Mouse (Mus musculus): ENCODE results near the gene Pon2. TPM values are rescaled to one million over a fixed set of nuclear protein-coding genes. Genes with fewer than 3 reads are reported as not detected.

Gene Pon2
- total RNA-seq, 1 experiment, result 12.7 TPM

DNA sequence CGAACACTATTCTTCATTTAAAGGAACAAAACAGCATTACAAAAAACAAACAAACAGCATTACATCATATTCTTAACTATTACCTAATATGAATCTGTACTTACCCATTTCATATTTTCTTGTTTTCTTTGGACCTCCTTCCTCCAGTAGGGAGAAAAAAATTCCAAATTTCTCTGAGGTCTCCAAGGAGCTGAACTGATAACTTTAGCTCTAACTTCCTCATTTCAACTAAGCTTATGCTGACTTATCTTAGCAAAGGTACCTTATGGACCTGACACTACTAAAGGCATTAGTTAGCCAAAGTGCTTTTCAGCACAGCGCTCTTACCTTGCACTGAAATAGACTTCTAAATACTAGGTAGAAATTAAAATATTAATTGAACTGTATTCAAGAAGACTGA is 43.4 kb downstream of the Pon2 start:
- no peak for TF ChIP-seq HCFC1 (IDR thresholded peaks at IDR 0.05; ENCODE audit: borderline replicate concordance, insufficient read depth, low read length)
- TF ChIP-seq ZNF384 (IDR thresholded peaks at IDR 0.05; ENCODE audit: low read depth, low read length), result no peak

DNA sequence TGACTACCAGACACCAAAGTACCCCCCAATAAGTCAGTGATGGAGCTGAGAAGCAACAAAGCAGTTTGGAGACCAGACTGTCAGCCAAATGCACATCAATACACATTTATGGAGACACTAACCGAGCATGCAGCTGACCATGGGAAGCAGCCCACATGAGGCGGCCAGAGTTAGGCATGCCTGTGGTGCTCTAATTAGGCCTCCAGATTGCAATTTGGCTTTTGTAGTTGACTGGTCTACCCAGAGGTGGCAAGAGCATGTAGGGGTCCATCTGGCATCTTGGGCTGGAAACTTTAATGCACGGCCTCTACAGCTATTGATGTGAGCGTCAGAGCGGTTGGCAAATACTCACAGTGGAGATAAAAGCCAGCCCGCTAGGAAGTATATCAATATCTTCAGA is 52.3 kb downstream of the Pon2 start:
- Histone ChIP-seq H3K4me3 (ENCODE audit: insufficient read depth in 1 of 2, low read depth in 1 of 2, low read length in 2 of 2, poor library complexity in 1 of 2, severe bottlenecking in 1 of 2) (no peak overlapping the region), H3K9me3 (ENCODE audit: control insufficient read depth, insufficient read depth, low read depth, low read length) (no peaks in the 10 kb centered on the region), H3K27ac (ENCODE audit: insufficient read depth, low read depth, low read length, poor library complexity, severe bottlenecking) (no peak overlapping the region), H3K9ac (ENCODE audit: insufficient read depth, low read depth, low read length, poor library complexity, severe bottlenecking) (no peak overlapping the region), H3K4me1 (ENCODE audit: control insufficient read depth in 2 of 2, insufficient read depth in 2 of 2, low read length in 2 of 2, poor library complexity in 1 of 2) (no peaks in the 10 kb centered on the region), H3K36me3 (ENCODE audit: control insufficient read depth, insufficient read depth, low read length, poor library complexity, severe bottlenecking) (no peaks in the 10 kb centered on the region)
- in situ Hi-C loops (cut with MboI; ENCODE audit: low sequenced_read_pairs in 2 of 2, unreplicated experiment in 2 of 2), result no loop called here
- no peak for TF ChIP-seq CHD2 (IDR thresholded peaks at IDR 0.05; ENCODE audit: low read depth, low read length)
- no peak for TF ChIP-seq MAFK (IDR thresholded peaks at IDR 0.05; ENCODE audit: insufficient read depth, low read depth, low read length)
- no peak for TF ChIP-seq ZNF384 (IDR thresholded peaks at IDR 0.05; ENCODE audit: low read depth, low read length)
- no peak for TF ChIP-seq HCFC1 (IDR thresholded peaks at IDR 0.05; ENCODE audit: borderline replicate concordance, insufficient read depth, low read length)
- TF ChIP-seq ZC3H11A (IDR thresholded peaks at IDR 0.05; ENCODE audit: borderline replicate concordance, low read depth, low read length), result no peak
- no peak for DNase-seq (ENCODE audit: low read depth, low spot score)

More for the DNA sequence above, 43.4 kb downstream of the Pon2 start:
- no peak for DNase-seq (ENCODE audit: low read depth, low spot score)
- H3K4me1 ChIP-seq (ENCODE audit: control insufficient read depth in 2 of 2, insufficient read depth in 2 of 2, low read length in 2 of 2, poor library complexity in 1 of 2), result peaks cover 2 to 4% of the 10 kb centered on the region in 2 experiments; a peak in 1 of 4 replicates
- in situ Hi-C loops (cut with MboI; ENCODE audit: low sequenced_read_pairs in 2 of 2, unreplicated experiment in 2 of 2), result no loop called here
- H3K9ac ChIP-seq (ENCODE audit: insufficient read depth, low read depth, low read length, poor library complexity, severe bottlenecking), result no peak overlapping the region
- no peak overlapping the region for H3K4me3 ChIP-seq (ENCODE audit: insufficient read depth in 1 of 2, low read depth in 1 of 2, low read length in 2 of 2, poor library complexity in 1 of 2, severe bottlenecking in 1 of 2)
- no peaks in the 10 kb centered on the region for H3K9me3 ChIP-seq (ENCODE audit: control insufficient read depth, insufficient read depth, low read depth, low read length)
- H3K36me3 ChIP-seq (ENCODE audit: control insufficient read depth, insufficient read depth, low read length, poor library complexity, severe bottlenecking), result no peaks in the 10 kb centered on the region
- H3K27ac ChIP-seq (ENCODE audit: insufficient read depth, low read depth, low read length, poor library complexity, severe bottlenecking), result no peak overlapping the region

DNA sequence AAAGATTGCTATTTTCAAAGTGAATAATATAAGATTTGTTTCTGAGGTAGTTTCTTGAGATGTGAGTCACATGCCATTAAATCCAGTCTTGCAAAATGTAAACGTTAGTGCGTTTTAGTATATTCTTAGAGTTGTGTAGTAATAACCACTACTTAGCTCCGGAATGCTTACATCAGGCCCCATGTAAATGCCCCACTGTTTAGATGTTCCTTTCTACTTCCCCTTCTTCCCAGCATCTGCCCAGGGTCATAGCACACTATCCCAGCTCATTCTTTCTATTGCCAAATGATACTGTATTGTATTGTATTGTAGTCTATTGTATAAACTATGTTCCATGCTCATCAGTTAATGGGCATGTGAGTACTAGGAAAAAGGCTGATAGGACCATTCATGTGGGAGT is 59.5 kb downstream of the Pon2 start:
- no peak overlapping the region for H3K4me3 ChIP-seq (ENCODE audit: insufficient read depth in 1 of 2, low read depth in 1 of 2, low read length in 2 of 2, poor library complexity in 1 of 2, severe bottlenecking in 1 of 2)
- in situ Hi-C loops (cut with MboI; ENCODE audit: low sequenced_read_pairs in 2 of 2, unreplicated experiment in 2 of 2), result no loop called here
- no peak overlapping the region for H3K27ac ChIP-seq (ENCODE audit: insufficient read depth, low read depth, low read length, poor library complexity, severe bottlenecking)
- DNase-seq (ENCODE audit: low read depth, low spot score), result no peak
- no peak overlapping the region for H3K9ac ChIP-seq (ENCODE audit: insufficient read depth, low read depth, low read length, poor library complexity, severe bottlenecking)
- H3K9me3 ChIP-seq (ENCODE audit: control insufficient read depth, insufficient read depth, low read depth, low read length), result no peaks in the 10 kb centered on the region
- no peaks in the 10 kb centered on the region for H3K36me3 ChIP-seq (ENCODE audit: control insufficient read depth, insufficient read depth, low read length, poor library complexity, severe bottlenecking)
- TF ChIP-seq ZC3H11A (IDR thresholded peaks at IDR 0.05; ENCODE audit: borderline replicate concordance, low read depth, low read length) (no peak), MAFK (IDR thresholded peaks at IDR 0.05; ENCODE audit: insufficient read depth, low read depth, low read length) (no peak), HCFC1 (IDR thresholded peaks at IDR 0.05; ENCODE audit: borderline replicate concordance, insufficient read depth, low read length) (no peak), CHD2 (IDR thresholded peaks at IDR 0.05; ENCODE audit: low read depth, low read length) (no peak), ZNF384 (IDR thresholded peaks at IDR 0.05; ENCODE audit: low read depth, low read length) (no peak)
- H3K4me1 ChIP-seq (ENCODE audit: control insufficient read depth in 2 of 2, insufficient read depth in 2 of 2, low read length in 2 of 2, poor library complexity in 1 of 2), result no peaks in the 10 kb centered on the region

DNA sequence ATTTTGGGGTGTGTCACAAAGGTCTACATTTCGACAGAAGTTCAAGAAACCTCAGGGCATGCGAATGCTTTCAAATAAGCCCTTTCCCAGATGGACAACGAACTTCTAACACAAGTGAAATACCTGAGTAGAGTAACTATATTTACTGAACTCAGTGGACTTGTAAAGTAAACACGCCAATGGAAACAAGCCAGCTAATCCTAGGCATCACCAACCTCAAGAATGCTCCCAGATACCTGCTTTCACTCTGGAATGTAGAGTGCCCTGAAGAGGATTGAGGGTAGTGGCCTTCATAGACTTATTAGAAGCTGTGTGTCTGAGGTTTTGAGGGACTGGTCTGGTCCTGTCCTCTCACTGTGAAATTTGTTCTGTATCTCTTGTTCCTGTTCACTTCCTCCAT is 60.7 kb downstream of the Pon2 start:
- Histone ChIP-seq H3K4me3 (ENCODE audit: insufficient read depth in 1 of 2, low read depth in 1 of 2, low read length in 2 of 2, poor library complexity in 1 of 2, severe bottlenecking in 1 of 2) (no peak overlapping the region), H3K9me3 (ENCODE audit: control insufficient read depth, insufficient read depth, low read depth, low read length) (no peaks in the 10 kb centered on the region), H3K4me1 (ENCODE audit: control insufficient read depth in 2 of 2, insufficient read depth in 2 of 2, low read length in 2 of 2, poor library complexity in 1 of 2) (no peaks in the 10 kb centered on the region), H3K27ac (ENCODE audit: insufficient read depth, low read depth, low read length, poor library complexity, severe bottlenecking) (no peak overlapping the region), H3K36me3 (ENCODE audit: control insufficient read depth, insufficient read depth, low read length, poor library complexity, severe bottlenecking) (no peaks in the 10 kb centered on the region), H3K9ac (ENCODE audit: insufficient read depth, low read depth, low read length, poor library complexity, severe bottlenecking) (no peak overlapping the region)
- DNase-seq (ENCODE audit: low read depth, low spot score), result no peak
- TF ChIP-seq MAFK (IDR thresholded peaks at IDR 0.05; ENCODE audit: insufficient read depth, low read depth, low read length) (no peak), ZC3H11A (IDR thresholded peaks at IDR 0.05; ENCODE audit: borderline replicate concordance, low read depth, low read length) (no peak), CHD2 (IDR thresholded peaks at IDR 0.05; ENCODE audit: low read depth, low read length) (no peak), HCFC1 (IDR thresholded peaks at IDR 0.05; ENCODE audit: borderline replicate concordance, insufficient read depth, low read length) (no peak), ZNF384 (IDR thresholded peaks at IDR 0.05; ENCODE audit: low read depth, low read length) (no peak)
- in situ Hi-C loops (cut with MboI; ENCODE audit: low sequenced_read_pairs in 2 of 2, unreplicated experiment in 2 of 2), result no loop called here

DNA sequence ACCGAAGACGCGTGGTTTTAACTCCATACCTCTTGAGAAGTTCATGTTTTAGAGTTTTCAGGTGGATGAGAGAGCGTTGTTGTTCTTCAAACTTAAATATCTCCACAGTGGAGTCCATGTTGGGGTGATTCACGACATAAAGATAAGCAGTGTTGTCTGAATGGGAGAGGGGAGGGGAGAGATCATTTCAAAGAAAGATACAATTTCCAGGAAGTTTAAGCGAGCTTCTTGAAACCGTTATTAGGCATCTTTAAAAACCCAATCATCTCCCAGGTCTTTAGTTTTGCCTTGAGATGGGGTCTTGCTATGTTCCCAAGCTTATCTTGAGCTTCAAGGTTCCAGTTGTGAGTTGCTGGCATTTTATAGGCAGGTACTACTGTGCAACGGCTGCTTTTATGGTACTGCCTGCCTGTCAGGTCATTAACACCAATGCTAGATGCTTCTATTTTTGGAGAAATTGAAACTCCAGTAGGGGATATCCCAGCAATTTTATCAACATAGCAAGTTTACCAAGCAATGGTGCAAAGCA is 61.3 kb downstream of the Pon2 start:
- H3K9me3 ChIP-seq (ENCODE audit: control insufficient read depth, insufficient read depth, low read depth, low read length), result no peaks in the 10 kb centered on the region
- H3K9ac ChIP-seq (ENCODE audit: insufficient read depth, low read depth, low read length, poor library complexity, severe bottlenecking), result no peak overlapping the region
- in situ Hi-C loops (cut with MboI; ENCODE audit: low sequenced_read_pairs in 2 of 2, unreplicated experiment in 2 of 2), result no loop called here
- H3K27ac ChIP-seq (ENCODE audit: insufficient read depth, low read depth, low read length, poor library complexity, severe bottlenecking), result no peak overlapping the region
- DNase-seq (ENCODE audit: low read depth, low spot score), result no peak
- no peak overlapping the region for H3K4me3 ChIP-seq (ENCODE audit: insufficient read depth in 1 of 2, low read depth in 1 of 2, low read length in 2 of 2, poor library complexity in 1 of 2, severe bottlenecking in 1 of 2)
- no peak for TF ChIP-seq HCFC1 (IDR thresholded peaks at IDR 0.05; ENCODE audit: borderline replicate concordance, insufficient read depth, low read length)
- TF ChIP-seq ZNF384 (IDR thresholded peaks at IDR 0.05; ENCODE audit: low read depth, low read length), result no peak
- TF ChIP-seq MAFK (IDR thresholded peaks at IDR 0.05; ENCODE audit: insufficient read depth, low read depth, low read length), result no peak
- no peak for TF ChIP-seq CHD2 (IDR thresholded peaks at IDR 0.05; ENCODE audit: low read depth, low read length)
- TF ChIP-seq ZC3H11A (IDR thresholded peaks at IDR 0.05; ENCODE audit: borderline replicate concordance, low read depth, low read length), result no peak
- H3K4me1 ChIP-seq (ENCODE audit: control insufficient read depth in 2 of 2, insufficient read depth in 2 of 2, low read length in 2 of 2, poor library complexity in 1 of 2), result no peaks in the 10 kb centered on the region
- H3K36me3 ChIP-seq (ENCODE audit: control insufficient read depth, insufficient read depth, low read length, poor library complexity, severe bottlenecking), result no peaks in the 10 kb centered on the region

Measured in ES-E14 (cell line).